Mouse (Mus musculus): ENCODE measurements around the gene Tut7.
"Not testable (repeated sequence)": the region's sequence is repeated elsewhere in the genome, so short reads cannot be mapped to it uniquely, and the experiment has no call there.

- TF ChIP-seq CTCF (IDR thresholded peaks at IDR 0.05; ENCODE audit: borderline replicate concordance, control insufficient read depth, extremely low read depth, insufficient read depth, low read length, poor library complexity); POLR2A (IDR thresholded peaks at IDR 0.05; ENCODE audit: control insufficient read depth, extremely low read depth, insufficient read depth, low read length, poor library complexity): not testable (repeated sequence)
Observed at GRCm38 (mm10) chr13:59734347-59734746, 88.6 kb downstream of the Tut7 start.

All from thymus, adult 2 months (tissue).